Mouse (Mus musculus) midbrain, embryonic 14.5 days (tissue): Measurements from ENCODE around the gene Gm44503. TPM values are rescaled to one million over a fixed set of nuclear protein-coding genes. Genes with fewer than 3 reads are reported as not detected.
A peak's percentile ranks its signal among the peaks of the same experiment; 100 is the strongest.

Source experiments
- ATAC-seq: fragments of 200-750 bp; cut with Nextera tagmentation; 2 replicates; pipeline ENCODE4 v1.8.0; 2017; ENCODE audit warnings: moderate number of reproducible peaks, moderate library complexity; ENCODE audit not compliant: low FRiP score, low TSS enrichment
- DNase-seq: peaks from one replicate; pipeline ENCODE4 v3.0.0-alpha.2; 2015
- H3K27ac ChIP-seq: fragments of 300-500 bp; sonication (generic); replicated peaks from 2 replicates; pipeline ENCODE4 v1.5.1; 2014; ENCODE audit warnings: mild to moderate bottlenecking, low read depth, low read length, moderate library complexity
- H3K27me3 ChIP-seq: fragments of 300-500 bp; sonication (generic); 2 replicates; pipeline ENCODE4 v1.6.1; 2014; ENCODE audit warnings: low read length, control low read depth, mixed read lengths; ENCODE audit not compliant: control insufficient read depth, insufficient read depth
- H3K36me3 ChIP-seq: fragments of 300-500 bp; sonication (generic); 2 replicates; pipeline ENCODE4 v1.6.1; 2014; ENCODE audit warnings: low read length, control low read depth; ENCODE audit not compliant: control insufficient read depth, insufficient read depth
- H3K4me1 ChIP-seq: fragments of 300-500 bp; sonication (generic); 2 replicates; pipeline ENCODE4 v1.6.1; 2014; ENCODE audit warnings: mild to moderate bottlenecking, antibody characterized with exemption, low read length, control low read depth; ENCODE audit not compliant: control insufficient read depth, insufficient read depth
- H3K4me2 ChIP-seq: fragments of 300-500 bp; sonication (generic); 2 replicates; pipeline ENCODE4 v1.6.1; 2014; ENCODE audit warnings: mild to moderate bottlenecking, low read length, moderate library complexity
- H3K4me3 ChIP-seq: fragments of 300-500 bp; sonication (generic); replicated peaks from 2 replicates; pipeline ENCODE4 v1.5.1; 2014; ENCODE audit warnings: low read depth, low read length
- H3K9ac ChIP-seq: fragments of 300-500 bp; sonication (generic); replicated peaks from 2 replicates; pipeline ENCODE4 v1.6.1; 2014; ENCODE audit warnings: mild to moderate bottlenecking, low read length, moderate library complexity
- H3K9me3 ChIP-seq: fragments of 300-500 bp; sonication (generic); 2 replicates; pipeline ENCODE4 v1.6.1; 2016; ENCODE audit warnings: low read length, control low read depth, mixed read lengths; ENCODE audit not compliant: control insufficient read depth
- WGBS: fragments of 180-500 bp; shearing (Covaris S2); extraction: QIAGEN DNeasy Blood & Tissue Kit; methylation state at CpG from one replicate; pipeline ENCODE4 v1.1.7; 2014; 5-methylcytosine and 5-hydroxymethylcytosine counted together
- polyA plus RNA-seq: library from polyadenylated mRNA; unstranded; fragments of >200 nt; fragmentation: Nextera tagmentation; extraction: Ambion mirVana; gene quantifications from 2 replicates; pipeline ENCODE4 v1.2.1, GENCODE M21; 2014

The Gm44503 gene
- polyA plus RNA-seq, 1 experiment from 2014 or later = not detected

GRCm38 (mm10) chr9:73020566-73021097 is 62.0 kb downstream of the Gm44503 start:
- Histone ChIP-seq H3K9ac (no peak overlapping the region), H3K4me1 (no peaks in the 10 kb centered on the region), H3K36me3 (peaks cover 78% of the 10 kb centered on the region), H3K27ac (no peak overlapping the region), H3K4me2 (no peak overlapping the region), H3K4me3 (no peak overlapping the region), H3K9me3 (no peaks in the 10 kb centered on the region), H3K27me3 (no peaks in the 10 kb centered on the region)
- DNase-seq = no peak
- ATAC-seq = no peak
- 94% methylated on average over 5 of the region's 5 CpGs for WGBS

DNA sequence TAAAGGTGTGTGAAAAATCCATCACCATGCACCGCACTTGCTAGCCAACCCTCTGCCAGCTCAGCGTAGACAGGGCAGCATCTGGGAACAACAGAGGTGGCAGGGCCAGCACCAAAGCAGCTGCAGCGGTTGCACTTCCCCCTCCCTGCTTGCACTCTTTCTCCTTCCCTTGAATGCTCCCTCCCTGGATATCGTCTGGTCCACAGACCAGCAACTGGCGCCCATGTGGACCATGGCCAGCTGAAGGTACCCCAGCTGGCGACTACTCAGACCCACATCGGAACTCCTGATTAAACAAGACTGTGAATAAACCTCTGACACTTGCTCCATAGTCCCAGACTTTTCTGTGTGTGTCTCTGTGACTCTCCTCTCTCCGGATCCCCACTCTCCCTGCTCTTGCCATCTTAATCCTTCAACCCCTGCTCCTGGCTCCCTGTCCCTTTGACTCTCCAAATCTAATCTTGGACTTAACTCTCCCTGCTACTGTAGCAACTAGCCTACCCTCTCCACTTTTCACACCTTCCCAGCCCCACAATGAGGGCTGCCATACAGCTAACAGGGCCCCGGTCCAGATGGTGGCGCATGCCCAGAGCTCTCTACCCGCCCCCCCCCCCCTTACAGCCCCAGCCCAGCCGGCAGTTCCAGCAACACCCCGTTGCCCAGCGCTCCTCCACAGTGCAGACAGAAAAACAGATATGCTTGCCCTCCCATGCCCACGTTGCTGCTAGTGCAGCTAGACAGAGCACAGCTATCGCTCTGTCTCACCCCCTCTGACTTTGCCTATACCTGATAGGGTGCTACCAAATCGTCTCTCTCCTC is 67.4 kb downstream of the Gm44503 start:
- WGBS = 26% methylated on average over 17 of the region's 17 CpGs
- peak; percentile 20 for DNase-seq
- peak; percentile 43; the same call in 1 of the 2 replicates for ATAC-seq
- H3K4me1 ChIP-seq = no peaks in the 10 kb centered on the region
- peaks cover 36% of the 10 kb centered on the region for H3K36me3 ChIP-seq
- H3K27ac ChIP-seq = no peak overlapping the region
- no peak overlapping the region for H3K9ac ChIP-seq
- H3K4me3 ChIP-seq = no peak overlapping the region
- H3K9me3 ChIP-seq = no peaks in the 10 kb centered on the region
- H3K27me3 ChIP-seq = no peaks in the 10 kb centered on the region
- H3K4me2 ChIP-seq = peak overlapping the region; percentile 7; the same call in 1 of the 2 replicates

DNA sequence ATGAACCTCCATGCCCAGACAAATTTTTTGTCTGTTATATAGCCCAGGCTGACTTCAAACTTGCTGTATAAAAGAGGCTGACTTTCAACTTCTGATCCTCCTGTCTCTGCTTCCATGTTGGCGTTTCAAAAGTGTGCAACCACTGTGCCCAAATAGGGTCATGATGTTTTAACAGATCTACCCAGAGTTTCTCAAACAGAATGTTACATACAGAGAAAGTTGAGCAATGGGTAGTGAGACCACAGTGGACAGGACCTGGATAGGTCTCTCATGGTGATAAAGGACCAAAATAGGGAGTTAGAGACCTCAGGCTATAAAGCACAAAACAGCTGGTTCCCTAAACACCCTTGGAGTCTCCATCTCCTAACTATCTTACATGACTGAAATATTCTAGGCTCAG is 71.8 kb downstream of the Gm44503 start:
- Histone ChIP-seq H3K4me2 (no peak overlapping the region), H3K27ac (no peak overlapping the region), H3K36me3 (peaks cover 34% of the 10 kb centered on the region), H3K4me1 (no peaks in the 10 kb centered on the region), H3K9ac (no peak overlapping the region), H3K4me3 (no peak overlapping the region), H3K9me3 (no peaks in the 10 kb centered on the region), H3K27me3 (no peaks in the 10 kb centered on the region)
- 100% methylated on average over 1 of the region's 1 CpGs for WGBS
- DNase-seq (no peak), ATAC-seq (no peak)

GRCm38 (mm10) chr9:73031421-73031820 is 72.8 kb downstream of the Gm44503 start:
- H3K4me2 ChIP-seq = no peak overlapping the region
- no peaks in the 10 kb centered on the region for H3K9me3 ChIP-seq
- no peak for DNase-seq
- no peak overlapping the region for H3K27ac ChIP-seq
- H3K27me3 ChIP-seq = no peaks in the 10 kb centered on the region
- H3K9ac ChIP-seq = no peak overlapping the region
- WGBS = 80% methylated on average over 4 of the region's 4 CpGs
- no peak overlapping the region for H3K4me3 ChIP-seq
- no peaks in the 10 kb centered on the region for H3K4me1 ChIP-seq
- H3K36me3 ChIP-seq = peaks cover 36% of the 10 kb centered on the region
- no peak for ATAC-seq

- no peak overlapping the region for H3K4me2 ChIP-seq
- H3K27ac ChIP-seq = no peak overlapping the region
- peaks cover 1% of the 10 kb centered on the region for H3K4me1 ChIP-seq
- no peak overlapping the region for H3K9ac ChIP-seq
- no peaks in the 10 kb centered on the region for H3K27me3 ChIP-seq
- H3K4me3 ChIP-seq = no peak overlapping the region
- DNase-seq (no peak), ATAC-seq (no peak)
- WGBS = 95% methylated on average over 1 of the region's 1 CpGs
- H3K36me3 ChIP-seq = peaks cover 40% of the 10 kb centered on the region
- no peaks in the 10 kb centered on the region for H3K9me3 ChIP-seq
Observed at GRCm38 (mm10) chr9:73033406-73033805, 74.8 kb downstream of the Gm44503 start.

DNA sequence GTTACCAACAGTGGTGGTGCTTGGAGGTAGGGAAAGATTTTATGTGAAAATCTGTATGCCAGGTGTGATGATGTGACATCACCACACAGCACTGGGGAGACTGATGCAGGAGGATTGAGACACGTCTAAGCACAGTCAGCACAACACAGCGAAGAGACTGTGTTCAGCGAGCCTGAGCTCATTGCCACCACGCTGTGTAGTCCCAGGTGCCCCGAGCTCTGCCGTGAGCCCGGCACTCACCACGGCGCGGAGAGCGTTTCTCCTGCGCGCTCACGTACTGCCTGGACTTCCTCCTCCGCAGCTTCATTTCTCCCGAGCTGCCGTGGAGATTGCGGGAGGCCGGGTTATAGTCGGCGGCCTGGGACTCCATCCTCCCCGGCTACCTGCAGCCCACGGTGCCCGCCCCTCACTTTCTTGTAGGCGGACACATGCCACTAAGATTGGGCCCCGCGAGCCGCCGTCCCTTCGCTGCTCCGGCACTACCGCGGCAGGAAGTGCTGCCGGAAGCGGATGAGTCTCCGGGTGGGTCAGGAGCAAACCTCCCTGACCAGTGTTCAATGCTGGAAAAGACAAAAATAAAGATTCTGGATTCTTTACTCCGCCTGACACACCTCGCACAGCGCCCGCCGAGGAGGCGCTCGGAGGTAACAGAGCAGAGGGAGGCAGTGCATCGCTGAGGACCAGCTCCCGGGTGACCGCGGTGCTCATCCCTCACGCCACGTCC is 80.7 kb downstream of the Gm44503 start:
- peak overlapping the region; percentile 76 for H3K4me3 ChIP-seq
- H3K4me1 ChIP-seq = peaks cover 18% of the 10 kb centered on the region
- under 1% methylated on average over 49 of the region's 49 CpGs for WGBS
- H3K9me3 ChIP-seq = no peaks in the 10 kb centered on the region
- H3K9ac ChIP-seq = peak overlapping the region; percentile 72
- no peaks in the 10 kb centered on the region for H3K27me3 ChIP-seq
- ATAC-seq (peak; percentile 89), DNase-seq (peak; percentile 96)
- peak overlapping the region; percentile 83 for H3K27ac ChIP-seq
- peak overlapping the region; percentile 89 for H3K4me2 ChIP-seq
- H3K36me3 ChIP-seq = 0 out of 2 replicates have a peak, but pooled peaks cover 7% of the 10 kb centered on the region

DNA sequence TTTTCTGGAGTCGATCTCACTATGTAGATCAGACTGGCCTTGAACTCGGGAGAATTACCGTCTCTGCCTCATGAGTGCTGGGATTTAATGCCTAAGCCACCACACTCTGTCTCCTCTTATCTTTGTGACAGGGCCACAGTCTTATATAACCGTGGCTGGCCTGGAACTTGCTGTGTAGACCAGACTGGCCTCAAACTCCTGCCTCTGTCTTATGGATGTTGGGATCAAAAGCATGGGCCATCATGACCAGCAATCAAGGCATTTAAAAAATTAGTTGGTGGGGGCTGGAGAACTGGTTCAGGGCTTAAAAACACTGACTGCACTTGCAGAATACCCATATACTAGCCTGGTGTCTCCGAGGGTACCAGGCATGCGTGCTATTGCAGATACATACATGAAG is 81.4 kb downstream of the Gm44503 start, which contains the start of gene Pigb:
Gene Pigb (minus strand): TSS at position 299 of the 400 bp plus-strand sequence.
- Histone ChIP-seq H3K9ac (peak within 1 kb of the TSS; percentile 72), H3K27ac (peak within 1 kb of the TSS; percentile 83), H3K36me3 (0 out of 2 replicates have a peak, but pooled peaks cover 7% of the 10 kb centered on the region), H3K4me1 (peaks cover 25% of the 10 kb centered on the region), H3K4me2 (peak within 1 kb of the TSS; percentile 89), H3K9me3 (no peaks in the 10 kb centered on the region), H3K4me3 (peak within 1 kb of the TSS; percentile 76), H3K27me3 (no peaks in the 10 kb centered on the region)
- WGBS = 32% methylated on average over 6 of the region's 6 CpGs
- ATAC-seq (no peak), DNase-seq (peak; percentile 3)

DNA sequence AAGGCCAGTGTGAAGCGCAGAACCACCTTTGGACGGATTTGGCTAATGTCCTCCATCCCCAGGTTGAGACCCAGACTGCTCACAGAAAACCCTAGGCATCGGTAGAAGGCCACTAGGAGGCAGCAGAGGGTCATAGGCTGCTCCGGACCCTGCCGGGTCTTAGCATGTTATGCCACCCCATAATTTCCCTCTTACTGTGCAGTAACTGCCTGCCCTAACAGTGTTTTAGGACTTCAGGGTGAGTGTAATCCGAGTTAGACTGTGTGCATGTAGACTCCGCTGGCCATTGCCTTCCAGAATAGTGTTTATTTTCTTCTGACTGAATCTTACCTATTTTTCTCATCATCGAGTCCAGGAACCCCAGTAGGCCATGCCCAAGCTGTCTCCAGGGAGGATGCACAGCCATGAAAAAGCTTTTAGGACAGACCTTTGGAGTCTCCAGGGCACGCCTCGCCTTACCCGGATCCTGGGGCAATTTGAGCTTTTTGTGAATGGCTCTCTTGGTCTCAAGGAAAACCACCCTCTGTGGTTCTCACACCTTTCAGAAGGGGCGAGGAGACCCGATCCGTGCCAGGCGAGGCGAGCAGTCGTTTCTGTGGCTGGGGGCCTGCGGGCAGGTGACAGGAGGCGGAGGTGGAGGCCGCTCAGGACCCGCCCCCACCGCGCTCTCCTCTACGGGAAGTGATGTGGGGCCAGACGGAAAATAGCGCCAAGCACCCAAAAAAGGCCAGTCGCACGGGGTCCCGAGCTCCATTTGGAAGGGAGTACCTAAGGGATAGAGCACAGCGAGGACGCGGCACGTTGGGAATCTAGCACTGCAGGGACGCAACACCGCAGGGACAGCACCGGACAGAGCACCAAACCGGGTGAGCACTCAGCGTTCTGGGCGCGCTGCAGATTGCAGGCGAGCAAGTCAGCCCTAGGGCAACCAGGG is 85.8 kb downstream of the Gm44503 start, which contains the start of gene Rab27a:
Gene Rab27a (plus strand): TSS at position 709 of the 934 bp plus-strand sequence.
- Histone ChIP-seq H3K4me2 (peak within 1 kb of the TSS; percentile 88), H3K27ac (no peak within 1 kb of the TSS), H3K9me3 (no peaks in the 10 kb centered on the region), H3K27me3 (no peaks in the 10 kb centered on the region), H3K9ac (peak within 1 kb of the TSS; percentile 65), H3K4me3 (peak within 1 kb of the TSS; percentile 45), H3K36me3 (no peaks in the 10 kb centered on the region), H3K4me1 (peaks cover 21% of the 10 kb centered on the region)
- ATAC-seq = peak; percentile 57
- DNase-seq = peak; percentile 89
- 2% methylated on average over 41 of the region's 41 CpGs for WGBS
